Mouse (Mus musculus): ENCODE data around the gene Ubqln3.

Ubqln3 gene

GRCm38 (mm10) chr7:104143179-104143578 lies at the start of gene Ubqln3:
Gene Ubqln3, minus strand, starts transcription at chr7:104143279.
- DNase-seq (ENCODE audit: inconsistent age in 2 of 2, low spot score in 1 of 2): no peak

GRCm38 (mm10) chr7:104191275-104191674 lies 48.2 kb upstream of the Ubqln3 start:
- DNase-seq (ENCODE audit: inconsistent age in 2 of 2, low spot score in 1 of 2): no peak

GRCm38 (mm10) chr7:104183292-104183691 lies 40.2 kb upstream of the Ubqln3 start, which contains the start of gene Olfr648:
Gene Olfr648, minus strand, starts transcription at chr7:104183392.
- no peak for DNase-seq (ENCODE audit: inconsistent age in 2 of 2, low spot score in 1 of 2)

- DNase-seq (ENCODE audit: inconsistent age in 2 of 2, low spot score in 1 of 2): no peak
Measured at GRCm38 (mm10) chr7:104179074-104179473, 36.0 kb upstream of the Ubqln3 start.

GRCm38 (mm10) chr7:104178422-104179054 lies 35.5 kb upstream of the Ubqln3 start:
- no peak for DNase-seq (ENCODE audit: inconsistent age in 2 of 2, low spot score in 1 of 2)

GRCm38 (mm10) chr7:104175085-104175484 lies 32.0 kb upstream of the Ubqln3 start:
- DNase-seq (ENCODE audit: inconsistent age in 2 of 2, low spot score in 1 of 2): no peak

GRCm38 (mm10) chr7:104169634-104170204 lies 26.6 kb upstream of the Ubqln3 start:
- DNase-seq (ENCODE audit: inconsistent age in 2 of 2, low spot score in 1 of 2): no peak

- no peak for DNase-seq (ENCODE audit: inconsistent age in 2 of 2, low spot score in 1 of 2)
Measured at GRCm38 (mm10) chr7:104167105-104167504, 24.0 kb upstream of the Ubqln3 start.

GRCm38 (mm10) chr7:104150456-104150855 lies 7.4 kb upstream of the Ubqln3 start, which contains the start of gene Ubqlnl:
Gene Ubqlnl, minus strand, starts transcription at chr7:104150556.
- DNase-seq (ENCODE audit: inconsistent age in 2 of 2, low spot score in 1 of 2): no peak

GRCm38 (mm10) chr7:104137305-104137704 lies 5.8 kb downstream of the Ubqln3 start, which contains the start of gene Olfr643:
Gene Olfr643, minus strand, starts transcription at chr7:104137405.
- no peak for DNase-seq (ENCODE audit: inconsistent age in 2 of 2, low spot score in 1 of 2)

GRCm38 (mm10) chr7:104129726-104130125 lies 13.4 kb downstream of the Ubqln3 start, which contains the start of gene Ubqln5:
Gene Ubqln5, minus strand, starts transcription at chr7:104129826.
- no peak for DNase-seq (ENCODE audit: inconsistent age in 2 of 2, low spot score in 1 of 2)

GRCm38 (mm10) chr7:104104757-104104972 lies 38.4 kb downstream of the Ubqln3 start, which contains the start of gene Olfr646:
Gene Olfr646, plus strand, starts transcription at chr7:104104873.
- no peak for DNase-seq (ENCODE audit: inconsistent age in 2 of 2, low spot score in 1 of 2)

- no peak for DNase-seq (ENCODE audit: inconsistent age in 2 of 2, low spot score in 1 of 2)
Measured at GRCm38 (mm10) chr7:104103913-104104756, 38.9 kb downstream of the Ubqln3 start.
